Mouse (Mus musculus): ENCODE results near the gene Sh3glb2. TPM values are rescaled to one million over a fixed set of nuclear protein-coding genes. Genes with fewer than 3 reads are reported as not detected.

The Sh3glb2 gene
- polyA plus RNA-seq (2014; fragmentation: Illumina TruSeq; extraction: RNeasy Lipid Tissue Mini Kit (QIAGEN cat#74804); ENCODE audit: low read depth, low replicate concordance), result 1.7 TPM

GRCm38 (mm10) chr2:30358533-30359531 is at the start of gene Sh3glb2:
Gene Sh3glb2 (minus strand): TSS chr2:30359337.

GRCm38 (mm10) chr2:30392114-30392576 is 33.0 kb upstream of the Sh3glb2 start, which contains the start of gene Dolpp1:
Gene Dolpp1 (plus strand): TSS chr2:30392254.

DNA sequence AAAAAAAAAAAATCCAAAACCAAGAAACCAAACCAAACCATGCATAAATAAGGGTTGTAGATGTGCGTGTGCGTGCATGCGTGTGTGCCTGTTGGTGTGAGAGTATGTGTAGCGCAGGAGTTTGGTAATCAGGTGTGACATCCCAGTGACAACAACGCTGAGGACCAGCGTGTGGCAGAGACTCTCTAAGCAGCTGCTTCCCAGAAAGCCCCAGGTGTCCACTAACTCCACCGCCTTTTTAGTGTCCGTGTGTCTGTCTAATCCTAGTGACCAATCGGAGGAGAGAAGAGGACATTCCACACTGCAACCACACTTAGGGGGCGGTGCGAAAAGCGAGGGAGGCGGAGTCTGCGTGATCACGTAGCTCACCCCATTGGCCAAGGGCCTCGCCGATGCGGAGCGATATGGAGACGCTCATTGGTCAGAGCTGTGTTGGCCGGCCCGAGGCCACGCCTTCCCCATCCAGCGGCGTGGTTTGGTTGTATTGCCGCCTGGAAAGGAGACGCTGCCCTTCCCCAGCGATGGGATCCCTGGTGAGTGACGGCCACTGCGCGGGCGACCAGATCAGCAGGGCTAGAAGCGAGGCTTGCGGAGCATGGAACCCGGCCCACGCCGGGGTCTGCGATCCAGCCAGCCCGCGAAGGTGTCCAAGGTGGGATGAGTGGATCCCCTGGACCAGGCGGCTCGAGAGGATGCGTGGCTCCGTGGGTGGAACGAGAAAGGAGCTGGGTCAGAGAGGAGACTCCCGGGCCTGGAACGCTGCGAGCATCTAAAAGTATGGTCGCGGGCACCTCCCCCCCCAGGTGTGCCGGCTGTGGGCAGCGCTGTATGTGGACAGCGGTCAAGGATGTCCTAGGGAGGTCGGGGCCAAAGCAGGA is 4.9 kb upstream of the Sh3glb2 start, which contains the start of gene Miga2:
Gene Miga2, plus strand, starts transcription at position 461 of the 878 bp plus-strand sequence.

Other genes starting within 250 kb of the Sh3glb2 start
- 5.2 TPM for gene Zer1, start 234.8 kb downstream of the Sh3glb2 start, polyA plus RNA-seq (2014; fragmentation: Illumina TruSeq; extraction: RNeasy Lipid Tissue Mini Kit (QIAGEN cat#74804); ENCODE audit: low read depth, low replicate concordance)
- 19.5 TPM for gene Tbc1d13, start 225.6 kb downstream of the Sh3glb2 start, polyA plus RNA-seq (2014; fragmentation: Illumina TruSeq; extraction: RNeasy Lipid Tissue Mini Kit (QIAGEN cat#74804); ENCODE audit: low read depth, low replicate concordance)
- not detected for gene Endog, start 187.8 kb downstream of the Sh3glb2 start, polyA plus RNA-seq (2014; fragmentation: Illumina TruSeq; extraction: RNeasy Lipid Tissue Mini Kit (QIAGEN cat#74804); ENCODE audit: low read depth, low replicate concordance)
- 0.54 TPM for gene Spout1, start 180.9 kb downstream of the Sh3glb2 start, polyA plus RNA-seq (2014; fragmentation: Illumina TruSeq; extraction: RNeasy Lipid Tissue Mini Kit (QIAGEN cat#74804); ENCODE audit: low read depth, low replicate concordance)
- gene Kyat1, start 153.5 kb downstream of the Sh3glb2 start, polyA plus RNA-seq (2014; fragmentation: Illumina TruSeq; extraction: RNeasy Lipid Tissue Mini Kit (QIAGEN cat#74804); ENCODE audit: low read depth, low replicate concordance), result 3.4 TPM
- gene Lrrc8a, start 121.6 kb downstream of the Sh3glb2 start, polyA plus RNA-seq (2014; fragmentation: Illumina TruSeq; extraction: RNeasy Lipid Tissue Mini Kit (QIAGEN cat#74804); ENCODE audit: low read depth, low replicate concordance), result 2.9 TPM
- 0.09 TPM for gene Gm28035, start 118.8 kb downstream of the Sh3glb2 start, polyA plus RNA-seq (2014; fragmentation: Illumina TruSeq; extraction: RNeasy Lipid Tissue Mini Kit (QIAGEN cat#74804); ENCODE audit: low read depth, low replicate concordance)
- 2.7 TPM for gene Phyhd1, start 93.1 kb downstream of the Sh3glb2 start, polyA plus RNA-seq (2014; fragmentation: Illumina TruSeq; extraction: RNeasy Lipid Tissue Mini Kit (QIAGEN cat#74804); ENCODE audit: low read depth, low replicate concordance)
- 4.4 TPM for gene Gm28038, start 78.3 kb downstream of the Sh3glb2 start, polyA plus RNA-seq (2014; fragmentation: Illumina TruSeq; extraction: RNeasy Lipid Tissue Mini Kit (QIAGEN cat#74804); ENCODE audit: low read depth, low replicate concordance)
- gene Dolk, start 73.0 kb downstream of the Sh3glb2 start, polyA plus RNA-seq (2014; fragmentation: Illumina TruSeq; extraction: RNeasy Lipid Tissue Mini Kit (QIAGEN cat#74804); ENCODE audit: low read depth, low replicate concordance), result 6.0 TPM
- 9.2 TPM for gene Nup188, start 72.9 kb downstream of the Sh3glb2 start, polyA plus RNA-seq (2014; fragmentation: Illumina TruSeq; extraction: RNeasy Lipid Tissue Mini Kit (QIAGEN cat#74804); ENCODE audit: low read depth, low replicate concordance)
- 1.1 TPM for gene Miga2, start 4.9 kb upstream of the Sh3glb2 start, polyA plus RNA-seq (2014; fragmentation: Illumina TruSeq; extraction: RNeasy Lipid Tissue Mini Kit (QIAGEN cat#74804); ENCODE audit: low read depth, low replicate concordance)
- 3.6 TPM for gene Dolpp1, start 32.9 kb upstream of the Sh3glb2 start, polyA plus RNA-seq (2014; fragmentation: Illumina TruSeq; extraction: RNeasy Lipid Tissue Mini Kit (QIAGEN cat#74804); ENCODE audit: low read depth, low replicate concordance)
- 4.5 TPM for gene Crat, start 56.5 kb upstream of the Sh3glb2 start, polyA plus RNA-seq (2014; fragmentation: Illumina TruSeq; extraction: RNeasy Lipid Tissue Mini Kit (QIAGEN cat#74804); ENCODE audit: low read depth, low replicate concordance)
- gene Ptpa, start 56.7 kb upstream of the Sh3glb2 start, polyA plus RNA-seq (2014; fragmentation: Illumina TruSeq; extraction: RNeasy Lipid Tissue Mini Kit (QIAGEN cat#74804); ENCODE audit: low read depth, low replicate concordance), result 3.3 TPM
- gene Ier5l, start 114.9 kb upstream of the Sh3glb2 start, polyA plus RNA-seq (2014; fragmentation: Illumina TruSeq; extraction: RNeasy Lipid Tissue Mini Kit (QIAGEN cat#74804); ENCODE audit: low read depth, low replicate concordance), result not detected
- not detected for gene Cstad, start 235.7 kb upstream of the Sh3glb2 start, polyA plus RNA-seq (2014; fragmentation: Illumina TruSeq; extraction: RNeasy Lipid Tissue Mini Kit (QIAGEN cat#74804); ENCODE audit: low read depth, low replicate concordance)